Mouse (Mus musculus): ENCODE results near the gene Alg6.

DNA sequence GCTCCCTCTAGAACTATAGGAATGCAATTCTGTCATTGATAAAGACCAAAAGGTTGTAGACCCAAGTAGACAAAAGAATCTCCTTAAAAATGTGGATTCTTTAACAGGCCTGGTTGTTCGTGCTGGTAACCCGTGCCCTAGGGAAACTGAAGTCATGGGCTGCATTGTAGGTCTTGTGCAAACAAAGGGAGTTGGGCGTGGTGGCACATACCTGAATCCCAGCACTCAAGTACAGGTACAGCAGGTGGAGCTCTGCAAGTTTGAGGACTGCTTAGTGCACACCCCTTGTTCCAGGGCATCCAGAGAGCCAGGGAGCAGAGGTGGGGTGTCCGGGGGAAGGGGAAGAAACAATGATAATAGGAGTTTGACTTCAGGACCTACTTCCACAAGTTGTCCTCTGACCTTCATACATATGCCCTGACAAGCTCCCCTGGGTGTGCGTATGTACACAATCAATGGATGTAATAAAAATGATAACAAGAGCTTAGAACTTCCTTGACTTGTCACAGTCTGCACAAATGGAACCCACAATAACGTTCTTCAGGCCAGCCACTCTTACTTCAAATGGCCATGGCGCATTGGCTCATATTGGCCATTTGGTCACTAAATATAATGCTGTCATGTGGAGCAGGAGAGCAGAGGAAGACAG lies 45.1 kb upstream of the Alg6 start:
- TF ChIP-seq CTCF (IDR thresholded peaks at IDR 0.05; ENCODE audit: low read depth) (no peak), EP300 (IDR thresholded peaks at IDR 0.05; ENCODE audit: low read depth) (no peak)

All from liver, embryonic 14.5 days (tissue).